Mouse (Mus musculus) neural tube, embryonic 11.5 days (tissue): ENCODE measurements around the gene Wfikkn1. TPM values are rescaled to one million over a fixed set of nuclear protein-coding genes. Genes with fewer than 3 reads are reported as not detected.

Source experiments
- ATAC-seq: fragments of 200-750 bp; cut with Nextera tagmentation; 2 replicates; pipeline ENCODE4 v1.8.0; 2017; ENCODE audit warnings: moderate number of reproducible peaks, mild to moderate bottlenecking, moderate TSS enrichment, moderate library complexity; ENCODE audit not compliant: insufficient read depth, low FRiP score, low TSS enrichment
- DNase-seq: peaks from one replicate; pipeline ENCODE4 v3.0.0-alpha.2; 2015; ENCODE audit warnings: low spot score
- H3K27ac ChIP-seq: fragments of 300-500 bp; sonication (generic); 2 replicates; pipeline ENCODE4 v1.5.1; 2014; ENCODE audit warnings: low read depth, mild to moderate bottlenecking, low read length
- H3K27me3 ChIP-seq: fragments of 300-500 bp; sonication (generic); 2 replicates; pipeline ENCODE4 v1.6.1; 2014; ENCODE audit warnings: mild to moderate bottlenecking, low read length, mixed read lengths; ENCODE audit not compliant: control insufficient read depth, insufficient read depth
- H3K36me3 ChIP-seq: fragments of 300-500 bp; sonication (generic); 2 replicates; pipeline ENCODE4 v1.6.1; 2014; ENCODE audit warnings: mild to moderate bottlenecking, low read length, moderate library complexity, mixed read lengths; ENCODE audit not compliant: control insufficient read depth, insufficient read depth
- H3K4me1 ChIP-seq: fragments of 300-500 bp; sonication (generic); 2 replicates; pipeline ENCODE4 v1.6.1; 2014; ENCODE audit warnings: low read length, mixed read lengths; ENCODE audit not compliant: control insufficient read depth, insufficient read depth
- H3K4me2 ChIP-seq: fragments of 300-500 bp; sonication (generic); 2 replicates; pipeline ENCODE4 v1.6.1; 2014; ENCODE audit warnings: low read depth, mild to moderate bottlenecking, moderate library complexity
- H3K4me3 ChIP-seq: fragments of 300-500 bp; sonication (generic); 2 replicates; pipeline ENCODE4 v1.5.1; 2014; ENCODE audit warnings: low read depth, low read length
- H3K9ac ChIP-seq: fragments of 300-500 bp; sonication (generic); 2 replicates; pipeline ENCODE4 v1.6.1; 2014; ENCODE audit warnings: mild to moderate bottlenecking, low read length
- H3K9me3 ChIP-seq: fragments of 300-500 bp; sonication (generic); 2 replicates; pipeline ENCODE4 v1.6.1; 2016; ENCODE audit warnings: low read length; ENCODE audit not compliant: control insufficient read depth
- WGBS: fragments of 180-500 bp; shearing (Covaris S2); extraction: QIAGEN DNeasy Blood & Tissue Kit; methylation state at CpG from one replicate; pipeline ENCODE4 v1.1.7; 2014; 5-methylcytosine and 5-hydroxymethylcytosine counted together
- polyA plus RNA-seq: library from polyadenylated mRNA; unstranded; fragments of >200 nt; fragmentation: Nextera tagmentation; extraction: Ambion mirVana; gene quantifications from 2 replicates; pipeline ENCODE4 v1.2.1, GENCODE M21; 2014

Gene Wfikkn1
- polyA plus RNA-seq, 1 experiment from 2014 or later, result 1.7 TPM

DNA sequence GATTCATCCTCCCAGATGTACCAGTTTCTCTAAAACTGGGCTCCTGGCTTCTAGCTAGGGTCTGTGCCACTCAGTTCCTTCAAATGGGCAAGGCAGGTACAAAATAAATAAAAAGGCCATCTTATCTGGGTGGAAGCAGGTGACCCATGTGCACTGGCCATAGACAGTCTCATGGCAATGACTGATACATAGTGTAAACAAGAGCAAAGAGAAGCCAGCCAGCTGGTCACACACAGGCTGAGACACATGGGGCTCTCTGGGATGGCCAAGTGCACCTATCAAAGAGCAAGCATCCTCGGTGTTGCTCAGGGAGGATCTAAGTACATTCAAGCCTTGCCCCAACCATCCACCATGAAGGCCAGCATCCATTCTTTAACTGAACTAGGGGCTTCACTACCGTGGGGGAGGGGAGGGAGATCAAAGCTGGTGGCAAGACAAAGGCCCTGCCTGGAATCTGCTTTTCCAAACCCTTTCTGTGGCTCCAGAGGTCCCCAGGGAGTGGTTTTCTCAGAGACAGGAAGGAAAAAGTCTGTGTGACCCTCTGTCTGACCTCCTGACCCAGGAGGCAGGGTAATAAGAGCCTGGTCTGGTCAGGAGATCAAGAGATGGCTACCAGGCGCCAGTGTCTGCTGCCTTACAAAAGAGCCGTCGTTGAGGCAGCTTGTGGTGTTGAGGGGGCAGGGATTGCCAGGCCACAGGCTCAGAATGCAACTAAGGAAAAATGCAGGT lies 419 bp upstream of the Wfikkn1 start:
- Histone ChIP-seq H3K4me3 (no peak overlapping the region), H3K27me3 (no peaks in the 10 kb centered on the region), H3K27ac (peak overlapping the region; percentile 68), H3K9me3 (no peaks in the 10 kb centered on the region), H3K9ac (peak overlapping the region; percentile 15; the same call in 1 of the 2 replicates), H3K4me1 (peaks cover 21% of the 10 kb centered on the region), H3K4me2 (0 out of 2 replicates have a peak overlapping the region, but pooled peaks have one; percentile 6), H3K36me3 (peaks cover 9% of the 10 kb centered on the region; the same call in 1 of the 2 replicates)
- DNase-seq (peak; percentile 67), ATAC-seq (no peak)
- 5% methylated on average over 5 of the region's 5 CpGs for WGBS

DNA sequence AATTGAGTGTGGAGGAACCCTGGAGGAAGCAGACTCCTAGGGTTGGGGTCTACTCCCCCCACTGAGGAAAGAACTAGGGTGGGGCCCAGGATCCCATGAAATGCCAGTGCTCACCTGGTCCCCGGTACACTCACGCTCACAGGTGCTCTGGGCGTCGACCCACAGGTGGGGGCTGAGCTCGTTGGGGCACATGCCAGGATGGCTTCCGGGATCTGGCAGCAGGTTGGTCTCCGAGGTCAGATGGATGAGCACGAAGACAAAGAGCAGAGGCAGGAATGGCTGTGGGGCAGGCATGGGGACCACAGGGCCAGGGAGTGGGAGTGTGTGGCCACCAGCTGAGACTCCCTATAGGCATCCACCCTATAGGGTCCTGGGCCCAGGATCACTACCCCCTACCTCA lies 908 bp downstream of the Wfikkn1 start:
- 64% methylated on average over 8 of the region's 8 CpGs for WGBS
- peaks cover 9% of the 10 kb centered on the region; the same call in 1 of the 2 replicates for H3K36me3 ChIP-seq
- peaks cover 25% of the 10 kb centered on the region for H3K4me1 ChIP-seq

DNA sequence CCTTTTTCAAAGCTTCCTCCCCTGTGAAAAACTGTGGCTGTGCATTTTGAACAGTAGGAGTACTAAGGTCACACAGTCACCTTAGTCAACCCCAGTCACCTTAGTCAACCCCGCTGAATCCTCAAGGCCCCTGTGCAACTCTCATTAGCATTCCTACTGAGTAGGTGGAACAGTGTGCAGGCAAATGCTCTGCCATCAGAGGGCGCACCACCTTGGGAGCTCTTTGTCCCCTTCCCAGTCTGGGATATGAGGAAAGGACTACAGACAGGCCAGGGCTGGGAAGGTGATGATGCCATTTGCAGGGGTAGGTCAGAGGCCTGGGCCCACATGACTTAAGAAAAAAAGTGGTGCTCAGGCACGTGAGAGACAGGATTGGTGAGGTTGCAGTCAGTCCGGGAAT lies 1.4 kb downstream of the Wfikkn1 start:
- no peaks in the 10 kb centered on the region for H3K27me3 ChIP-seq
- 41% methylated on average over 4 of the region's 4 CpGs for WGBS
- H3K4me3 ChIP-seq, result no peak overlapping the region
- ATAC-seq, result no peak
- no peak overlapping the region for H3K4me2 ChIP-seq
- H3K9me3 ChIP-seq, result no peaks in the 10 kb centered on the region
- peaks cover 25% of the 10 kb centered on the region for H3K4me1 ChIP-seq
- peak; percentile 33 for DNase-seq
- H3K9ac ChIP-seq, result no peak overlapping the region
- H3K27ac ChIP-seq, result no peak overlapping the region
- peaks cover 9% of the 10 kb centered on the region; the same call in 1 of the 2 replicates for H3K36me3 ChIP-seq

More for the DNA sequence above, 908 bp downstream of the Wfikkn1 start:
- DNase-seq (no peak), ATAC-seq (no peak)
- Histone ChIP-seq H3K4me2 (no peak overlapping the region), H3K27ac (no peak overlapping the region), H3K27me3 (no peaks in the 10 kb centered on the region), H3K4me3 (no peak overlapping the region), H3K9me3 (no peaks in the 10 kb centered on the region), H3K9ac (no peak overlapping the region)

DNA sequence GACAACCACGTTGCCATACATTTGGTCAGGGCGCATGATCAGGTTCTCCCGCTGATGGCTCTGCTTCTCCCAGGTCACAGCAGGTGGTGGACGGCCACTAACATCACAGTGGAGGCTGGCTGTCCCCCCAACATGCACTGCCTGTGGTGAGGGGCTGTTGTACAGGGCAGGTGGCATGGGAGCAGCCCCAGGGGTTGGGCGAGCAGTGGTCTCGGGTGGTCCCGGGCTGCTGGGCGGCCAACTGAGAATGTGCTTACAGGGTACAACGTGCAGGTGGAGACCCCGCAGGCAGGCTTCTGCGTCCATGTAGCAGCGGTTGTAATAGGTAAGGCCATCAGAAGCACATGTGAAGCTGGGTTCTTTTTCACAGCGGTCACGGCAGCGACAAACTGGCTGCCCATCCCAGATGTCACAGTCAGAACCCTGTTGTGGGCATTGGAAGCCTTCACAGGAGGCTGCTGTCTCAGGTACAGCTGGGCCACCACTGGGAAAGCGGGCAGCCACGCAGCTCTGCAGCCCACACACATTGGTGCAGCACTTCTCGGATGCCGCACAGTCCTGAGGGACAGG lies 2.0 kb downstream of the Wfikkn1 start:
- Histone ChIP-seq H3K9me3 (no peaks in the 10 kb centered on the region), H3K27me3 (no peaks in the 10 kb centered on the region), H3K4me1 (peaks cover 29% of the 10 kb centered on the region), H3K36me3 (peaks cover 9% of the 10 kb centered on the region; the same call in 1 of the 2 replicates), H3K9ac (no peak overlapping the region), H3K27ac (no peak overlapping the region), H3K4me3 (no peak overlapping the region), H3K4me2 (no peak overlapping the region)
- 84% methylated on average over 19 of the region's 19 CpGs for WGBS
- ATAC-seq (no peak), DNase-seq (no peak)

DNA sequence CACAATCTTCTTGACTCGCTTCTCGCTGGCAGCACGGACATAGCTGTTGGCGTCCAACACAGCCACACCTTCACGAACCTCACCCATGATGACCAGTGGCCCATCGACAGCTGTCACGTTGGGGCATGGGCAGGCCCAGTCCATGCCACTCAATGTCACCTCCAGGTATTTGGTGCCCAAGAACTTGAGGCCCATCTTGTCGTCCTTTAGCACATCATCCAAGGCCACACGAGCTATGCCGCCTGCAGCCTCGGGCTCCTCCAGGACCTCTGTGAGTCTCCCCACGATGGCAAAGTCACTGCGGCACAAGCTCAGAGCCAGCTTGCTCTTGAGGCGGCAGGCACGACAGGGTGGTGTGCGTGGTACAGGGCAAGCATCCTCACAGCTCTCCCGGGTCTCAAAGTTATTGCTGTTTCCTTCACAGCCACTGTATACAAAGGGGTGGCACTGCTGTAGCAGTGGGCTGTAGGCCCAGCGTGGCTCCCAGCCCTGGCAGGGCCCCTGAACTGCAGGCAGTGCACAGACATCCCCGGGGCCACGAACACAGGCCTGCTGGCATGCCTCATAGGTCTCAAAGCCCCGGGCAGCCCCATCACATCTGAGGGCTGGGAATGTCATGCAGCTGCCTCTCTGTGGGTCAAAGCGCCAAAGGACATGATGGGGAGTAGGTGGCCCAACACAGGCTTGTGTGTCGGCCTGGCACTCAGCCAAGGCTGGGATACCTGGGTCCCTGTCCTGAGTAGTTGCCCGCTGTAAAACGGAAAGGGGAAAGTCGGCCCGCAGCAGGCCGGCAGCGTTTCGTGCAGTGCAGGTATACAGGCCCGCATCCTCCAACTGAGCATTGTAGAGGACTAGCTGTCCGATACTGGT lies 2.7 kb downstream of the Wfikkn1 start:
- Histone ChIP-seq H3K4me1 (peaks cover 29% of the 10 kb centered on the region), H3K9me3 (no peaks in the 10 kb centered on the region), H3K36me3 (peaks cover 7% of the 10 kb centered on the region; the same call in 1 of the 2 replicates), H3K4me3 (no peak overlapping the region), H3K4me2 (no peak overlapping the region), H3K27me3 (no peaks in the 10 kb centered on the region), H3K27ac (no peak overlapping the region), H3K9ac (peak overlapping the region; percentile 5; the same call in 1 of the 2 replicates)
- DNase-seq (no peak), ATAC-seq (no peak)
- 93% methylated on average over 32 of the region's 32 CpGs for WGBS

DNA sequence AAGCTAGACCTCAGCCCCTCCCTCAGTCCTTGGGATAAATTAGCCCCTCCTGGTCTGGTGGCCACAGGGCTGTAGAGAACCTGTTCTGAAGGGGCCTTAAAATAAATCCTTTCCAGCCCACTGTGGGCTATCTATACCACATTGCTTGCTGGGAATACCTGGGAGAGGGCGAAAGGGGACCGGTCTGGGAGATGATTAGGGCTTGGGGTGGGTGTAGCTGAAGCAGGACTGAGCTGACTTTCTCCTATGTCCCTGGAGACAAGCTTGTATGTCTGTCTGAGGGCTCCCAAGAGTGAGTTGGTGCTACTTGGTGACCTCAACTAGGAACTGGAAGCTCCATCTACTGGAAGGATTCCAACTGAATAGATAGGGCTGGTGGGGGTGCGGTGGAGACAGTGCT lies 3.6 kb downstream of the Wfikkn1 start:
- ATAC-seq (no peak), DNase-seq (no peak)
- Histone ChIP-seq H3K9ac (no peak overlapping the region), H3K4me2 (no peak overlapping the region), H3K36me3 (peaks cover 7% of the 10 kb centered on the region; the same call in 1 of the 2 replicates), H3K9me3 (no peaks in the 10 kb centered on the region), H3K4me3 (no peak overlapping the region), H3K27me3 (no peaks in the 10 kb centered on the region), H3K4me1 (peaks cover 29% of the 10 kb centered on the region), H3K27ac (no peak overlapping the region)
- WGBS, result 92% methylated on average over 3 of the region's 3 CpGs

DNA sequence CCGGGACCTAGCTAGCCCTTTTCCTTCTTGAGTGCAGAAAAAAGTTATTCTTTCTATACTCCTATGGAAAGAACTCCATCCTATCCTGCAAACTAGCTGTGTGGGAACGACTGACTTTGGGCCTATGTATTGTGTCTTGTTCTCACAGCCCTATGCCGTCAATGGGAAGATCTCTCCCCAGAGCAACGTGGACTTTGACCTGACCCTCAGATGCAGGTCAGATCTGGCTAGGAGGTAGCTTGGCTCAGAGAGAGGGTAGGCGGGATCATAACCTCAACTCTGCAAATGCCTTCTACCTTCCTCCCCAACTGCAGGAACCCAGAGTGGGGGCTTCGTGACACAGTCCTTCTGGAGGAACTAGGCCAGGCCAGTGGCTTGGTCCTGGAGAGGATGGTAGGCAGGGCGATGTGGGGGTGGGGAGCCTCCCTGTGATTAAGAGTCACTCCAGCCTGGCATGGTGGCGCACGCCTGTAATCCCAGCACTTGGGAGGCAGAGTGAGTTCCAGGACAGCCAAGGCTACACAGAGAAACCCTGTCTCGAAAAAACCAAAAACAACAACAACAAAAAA lies 4.2 kb downstream of the Wfikkn1 start:
- H3K27ac ChIP-seq, result no peak overlapping the region; the same call in 1 of the 2 replicates
- peaks cover 7% of the 10 kb centered on the region; the same call in 1 of the 2 replicates for H3K36me3 ChIP-seq
- H3K4me1 ChIP-seq, result peaks cover 26% of the 10 kb centered on the region
- H3K9ac ChIP-seq, result peak overlapping the region; percentile 86
- H3K4me3 ChIP-seq, result peak overlapping the region; percentile 72
- WGBS, result 55% methylated on average over 10 of the region's 10 CpGs
- H3K4me2 ChIP-seq, result peak overlapping the region; percentile 97
- no peak for ATAC-seq
- no peaks in the 10 kb centered on the region for H3K27me3 ChIP-seq
- DNase-seq, result no peak
- H3K9me3 ChIP-seq, result no peaks in the 10 kb centered on the region
